Mouse (Mus musculus): ENCODE measurements at regions not wholly inside any gene's neighbourhood (a gene's known extent, or its start where the extent isn't known, plus 50 kb on each side); places are given as distances from the start of the nearest gene placed in this dataset.

GRCm38 (mm10) chr15:85634322-85635141 is 52.3 kb upstream of the Wnt7b start:
- DNase-seq (ENCODE audit: low read depth), result peak; percentile 95

GRCm38 (mm10) chr15:85635425-85635824 is 53.2 kb upstream of the Wnt7b start:
- DNase-seq (ENCODE audit: low read depth), result peak; percentile 63

- no peak for DNase-seq (ENCODE audit: low read depth)
Measured at GRCm38 (mm10) chr15:85639566-85639965, 57.3 kb upstream of the Wnt7b start.

- DNase-seq (ENCODE audit: low read depth), result no peak
Measured at GRCm38 (mm10) chr15:85641120-85642080, 59.1 kb upstream of the Wnt7b start.

- no peak for DNase-seq (ENCODE audit: low read depth)
Measured at GRCm38 (mm10) chr15:85645396-85645795, 63.1 kb upstream of the Wnt7b start.

GRCm38 (mm10) chr15:85645971-85646638 is 63.8 kb upstream of the Wnt7b start:
- DNase-seq (ENCODE audit: low read depth), result no peak

GRCm38 (mm10) chr15:85646639-85647277 is 64.5 kb upstream of the Wnt7b start:
- no peak for DNase-seq (ENCODE audit: low read depth)

- no peak for DNase-seq (ENCODE audit: low read depth)
Measured at GRCm38 (mm10) chr15:85647593-85647992, 65.3 kb upstream of the Wnt7b start.

GRCm38 (mm10) chr15:85650241-85650640 is 68.0 kb upstream of the Wnt7b start:
- no peak for DNase-seq (ENCODE audit: low read depth)

GRCm38 (mm10) chr15:85651718-85652420 is 69.6 kb upstream of the Wnt7b start:
- no peak for DNase-seq (ENCODE audit: low read depth)

- no peak for DNase-seq (ENCODE audit: low read depth)
Measured at GRCm38 (mm10) chr15:85652431-85652830, 70.2 kb upstream of the Wnt7b start.

GRCm38 (mm10) chr15:85652871-85653337 is 70.6 kb upstream of the Wnt7b start:
- no peak for DNase-seq (ENCODE audit: low read depth)

- DNase-seq (ENCODE audit: low read depth), result no peak
Measured at GRCm38 (mm10) chr15:85653421-85654401, 71.4 kb upstream of the Wnt7b start.

GRCm38 (mm10) chr15:85654791-85655190 is 72.5 kb upstream of the Wnt7b start:
- no peak for DNase-seq (ENCODE audit: low read depth)

GRCm38 (mm10) chr15:85655751-85656167 is 73.5 kb upstream of the Wnt7b start:
- no peak for DNase-seq (ENCODE audit: low read depth)

GRCm38 (mm10) chr15:85656852-85657251 is 74.6 kb upstream of the Wnt7b start:
- no peak for DNase-seq (ENCODE audit: low read depth)

- no peak for DNase-seq (ENCODE audit: low read depth)
Measured at GRCm38 (mm10) chr15:85657441-85657989, 75.2 kb upstream of the Wnt7b start.

GRCm38 (mm10) chr15:85658101-85658885 is 76.0 kb upstream of the Wnt7b start:
- DNase-seq (ENCODE audit: low read depth), result no peak
